Mouse (Mus musculus) MEL (cell line): ENCODE results near the gene Gm20388. TPM values are rescaled to one million over a fixed set of nuclear protein-coding genes. Genes with fewer than 3 reads are reported as not detected.

Source experiments
- DNase-seq: peaks from one replicate; pipeline ENCODE4 v3.0.0; 2011; ENCODE audit warnings: low read depth, low spot score
- H3K27ac ChIP-seq: 2 replicates; pipeline ENCODE4 v1.5.1; 2012; ENCODE audit warnings: low read depth, mild to moderate bottlenecking, control low read depth, low read length, moderate library complexity; ENCODE audit not compliant: control insufficient read depth
- H3K27me3 ChIP-seq, 2 experiments: fragments of 150-350 bp in 1 of 2; sonication (generic) in 1 of 2; 2 replicates each; pipeline ENCODE4 v1.6.1; 2012; ENCODE audit warnings: low read length in 2 of 2, mild to moderate bottlenecking in 2 of 2, improper control_type of control experiment in 1 of 2, moderate library complexity in 1 of 2; ENCODE audit not compliant: insufficient read depth in 2 of 2, control insufficient read depth in 1 of 2
- H3K36me3 ChIP-seq, 2 experiments: 2 replicates each; pipeline ENCODE4 v1.6.1; 2012 to 2014; ENCODE audit warnings: low read length in 2 of 2, improper control_type of control experiment in 1 of 2, inconsistent platforms in 1 of 2, mild to moderate bottlenecking in 1 of 2; ENCODE audit not compliant: insufficient read depth in 2 of 2, control insufficient read depth in 1 of 2
- H3K4me1 ChIP-seq, 2 experiments: fragments of 150-350 bp in 1 of 2; sonication (generic) in 1 of 2; 2 replicates each; pipeline ENCODE4 v1.6.1; 2012; ENCODE audit warnings: low read length in 2 of 2, improper control_type of control experiment in 1 of 2, mild to moderate bottlenecking in 1 of 2; ENCODE audit not compliant: insufficient read depth in 2 of 2, control insufficient read depth in 1 of 2
- H3K4me3 ChIP-seq, 2 experiments: fragments of 150-350 bp in 1 of 2; sonication (generic) in 1 of 2; 2 replicates each; pipeline ENCODE4 v1.5.1; 2012; ENCODE audit warnings: low read depth in 2 of 2, low read length in 2 of 2, mild to moderate bottlenecking in 2 of 2, moderate library complexity in 2 of 2, control low read depth in 1 of 2, improper control_type of control experiment in 1 of 2; ENCODE audit not compliant: control insufficient read depth in 1 of 2, insufficient read depth in 1 of 2
- H3K79me2 ChIP-seq: 2 replicates; pipeline ENCODE4 v1.6.1; 2012; ENCODE audit warnings: mild to moderate bottlenecking, low read length, moderate library complexity; ENCODE audit not compliant: control insufficient read depth, poor library complexity, insufficient read depth
- H3K9ac ChIP-seq: 2 replicates; pipeline ENCODE4 v1.6.1; 2012; ENCODE audit warnings: low read depth, mild to moderate bottlenecking, control low read depth, low read length, moderate library complexity; ENCODE audit not compliant: control insufficient read depth, poor library complexity, severe bottlenecking
- H3K9me3 ChIP-seq: fragments of 150-350 bp; sonication (generic); replicated peaks from 2 replicates; pipeline ENCODE4 v1.6.1; 2012; ENCODE audit warnings: mild to moderate bottlenecking, low read length, improper control_type of control experiment, moderate library complexity; ENCODE audit not compliant: insufficient read depth
- CHD1 ChIP-seq: IDR thresholded peaks from 2 replicates; pipeline ENCODE4 v1.6.1; 2012; ENCODE audit warnings: low read depth, mild to moderate bottlenecking, inconsistent platforms, low read length, improper control_type of control experiment
- E2F4 ChIP-seq: IDR thresholded peaks from 2 replicates; pipeline ENCODE4 v1.6.1; 2011; ENCODE audit warnings: low read depth, low read length, improper control_type of control experiment, borderline replicate concordance
- GABPA ChIP-seq: IDR thresholded peaks from 2 replicates; pipeline ENCODE4 v1.6.1; 2012; ENCODE audit warnings: low read depth, mild to moderate bottlenecking, inconsistent platforms, low read length, improper control_type of control experiment, moderate library complexity
- GATA1 ChIP-seq: IDR thresholded peaks from 2 replicates; pipeline ENCODE4 v1.6.1; 2011; ENCODE audit warnings: low read depth, low read length, improper control_type of control experiment
- KAT2A ChIP-seq: conservative IDR thresholded peaks from 2 replicates; pipeline ENCODE4 v1.6.1; 2012; ENCODE audit warnings: low read depth, low read length, improper control_type of control experiment, inconsistent platforms
- MAFK ChIP-seq: IDR thresholded peaks from 2 replicates; pipeline ENCODE4 v1.6.1; 2011; ENCODE audit warnings: low read depth, mild to moderate bottlenecking, low read length, improper control_type of control experiment, borderline replicate concordance
- MXI1 ChIP-seq: IDR thresholded peaks from 2 replicates; pipeline ENCODE4 v1.6.1; 2011; ENCODE audit warnings: mild to moderate bottlenecking, low read depth, low read length, improper control_type of control experiment
- MYB ChIP-seq: IDR thresholded peaks from 2 replicates; pipeline ENCODE4 v1.6.1; 2011; ENCODE audit warnings: mild to moderate bottlenecking, low read depth, low read length, improper control_type of control experiment
- NELFE ChIP-seq: IDR thresholded peaks from 2 replicates; pipeline ENCODE4 v1.6.1; 2011; ENCODE audit warnings: low read depth, low read length, improper control_type of control experiment
- POLR2A ChIP-seq, 2 experiments: IDR thresholded peaks; 2 replicates each; pipeline ENCODE4 v1.6.1; 2011 to 2012; ENCODE audit warnings: low read length in 2 of 2, mild to moderate bottlenecking in 2 of 2, control low read depth in 1 of 2, improper control_type of control experiment in 1 of 2, low read depth in 1 of 2, moderate library complexity in 1 of 2; ENCODE audit not compliant: control insufficient read depth in 1 of 2, insufficient read depth in 1 of 2, poor library complexity in 1 of 2
- RAD21 ChIP-seq: IDR thresholded peaks from 2 replicates; pipeline ENCODE4 v1.6.1; 2011; ENCODE audit warnings: mild to moderate bottlenecking, low read depth, low read length, improper control_type of control experiment
- RCOR1 ChIP-seq: IDR thresholded peaks from 2 replicates; pipeline ENCODE4 v1.6.1; 2012; ENCODE audit warnings: low read depth, mild to moderate bottlenecking, inconsistent platforms, low read length, improper control_type of control experiment
- SIN3A ChIP-seq: IDR thresholded peaks from 2 replicates; pipeline ENCODE4 v1.6.1; 2012; ENCODE audit warnings: low read length, improper control_type of control experiment, inconsistent platforms
- USF1 ChIP-seq: IDR thresholded peaks from 2 replicates; pipeline ENCODE4 v1.6.1; 2014; ENCODE audit warnings: low read depth, mild to moderate bottlenecking, inconsistent platforms, low read length, improper control_type of control experiment, moderate library complexity
- ZMIZ1 ChIP-seq: IDR thresholded peaks from 2 replicates; pipeline ENCODE4 v1.6.1; 2012; ENCODE audit warnings: low read depth, mild to moderate bottlenecking, inconsistent platforms, low read length, improper control_type of control experiment, moderate library complexity
- polyA plus RNA-seq, 2 experiments: library from polyadenylated mRNA; stranded (reverse) in 1 of 2; unstranded in 1 of 2; fragments of >175 nt in 1 of 2; fragments of >200 nt in 1 of 2; gene quantifications; 2 replicates each; pipeline versions ENCODE4 v1.2.1 to v1.2.4; 2012; ENCODE audit warnings: low replicate concordance in 2 of 2, low read depth in 1 of 2; ENCODE audit not compliant: insufficient read length in 2 of 2, insufficient read depth in 1 of 2, missing spikeins in 1 of 2
- total RNA-seq: library from RNA; depleted of rRNA; stranded (reverse); fragments of 300-350 nt; gene quantifications from 2 replicates; pipeline ENCODE4 v1.2.3, GENCODE M21; 2012

Gene Gm20388
- total and polyA plus RNA-seq, 3 experiments = 11.1 to 17.8 TPM; not detected in 1

GRCm38 (mm10) chr8:120668374-120668905 is 757.8 kb downstream of the Gm20388 start, which contains the start of gene Emc8:
Gene Emc8 (minus strand): TSS chr8:120668573.
- Histone ChIP-seq H3K9ac (peak within 1 kb of the TSS; percentile 90), H3K4me1 (peaks cover 0 to 18% of the 10 kb centered on the region in 2 experiments; a peak in 2 of 4 replicates), H3K27ac (peak within 1 kb of the TSS; percentile 66), H3K4me3 (peak within 1 kb of the TSS; percentile 87 to 100), H3K36me3 (peaks cover 7 to 22% of the 10 kb centered on the region in 2 experiments), H3K79me2 (peaks cover 69% of the 10 kb centered on the region), H3K9me3 (no peaks in the 10 kb centered on the region), H3K27me3 (no peaks in the 10 kb centered on the region)
- TF ChIP-seq MAFK (no peak), E2F4 (no peak), RCOR1 (no peak), MYB (no peak), GATA1 (no peak), GABPA (no peak), USF1 (no peak), KAT2A (no peak), SIN3A (0 out of 2 replicates have a peak, but pooled peaks have one; percentile 12), CHD1 (no peak), RAD21 (no peak), MXI1 (peak; percentile 71), ZMIZ1 (no peak), NELFE (no peak)
- no peak for DNase-seq

DNA sequence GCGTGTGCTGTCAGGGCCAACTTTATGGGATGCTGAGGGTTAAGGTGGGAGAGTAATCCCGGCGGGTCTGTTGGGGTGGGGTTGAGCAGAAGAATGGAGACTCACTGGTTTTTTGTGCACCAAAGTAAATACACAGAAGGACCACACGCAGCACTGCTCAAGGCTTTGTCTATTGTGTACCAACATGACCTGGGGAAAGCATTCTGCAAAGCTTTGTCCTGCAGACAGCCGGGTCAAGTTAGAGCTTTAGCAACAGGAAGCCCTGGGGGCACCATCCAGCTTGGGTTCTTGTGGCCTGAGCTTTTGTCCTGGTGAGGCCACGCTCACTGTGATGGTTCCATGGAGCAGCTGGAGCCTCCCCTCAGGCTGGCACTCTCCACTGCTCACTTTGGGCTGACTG is 761.1 kb downstream of the Gm20388 start:
- no peak overlapping the region for H3K9ac ChIP-seq
- no peaks in the 10 kb centered on the region for H3K9me3 ChIP-seq
- no peak for DNase-seq
- no peak overlapping the region for H3K27ac ChIP-seq
- TF ChIP-seq POLR2A (IDR thresholded peaks at IDR 0.05; ENCODE audit: control insufficient read depth in 1 of 2, insufficient read depth in 1 of 2, low read depth in 1 of 2, low read length in 2 of 2, poor library complexity in 1 of 2) (0 out of 4 replicates have a peak, but pooled peaks of 1 of the 2 experiments have one; percentile 8), MYB (no peak)
- TF ChIP-seq, all 39 proteins: peak for 1
- Histone ChIP-seq H3K4me3 (no peak overlapping the region), H3K4me1 (peaks cover 0 to 2% of the 10 kb centered on the region in 2 experiments; a peak in 2 of 4 replicates), H3K27me3 (no peaks in the 10 kb centered on the region), H3K36me3 (peaks cover 6 to 12% of the 10 kb centered on the region in 2 experiments), H3K79me2 (peaks cover 36% of the 10 kb centered on the region)
